Mouse (Mus musculus): ENCODE measurements around the gene Tnnc1. TPM values are rescaled to one million over a fixed set of nuclear protein-coding genes. Genes with fewer than 3 reads are reported as not detected.

Gene Tnnc1
- total RNA-seq, 2 experiments from 2014 or later, result 566 to 705 TPM

DNA sequence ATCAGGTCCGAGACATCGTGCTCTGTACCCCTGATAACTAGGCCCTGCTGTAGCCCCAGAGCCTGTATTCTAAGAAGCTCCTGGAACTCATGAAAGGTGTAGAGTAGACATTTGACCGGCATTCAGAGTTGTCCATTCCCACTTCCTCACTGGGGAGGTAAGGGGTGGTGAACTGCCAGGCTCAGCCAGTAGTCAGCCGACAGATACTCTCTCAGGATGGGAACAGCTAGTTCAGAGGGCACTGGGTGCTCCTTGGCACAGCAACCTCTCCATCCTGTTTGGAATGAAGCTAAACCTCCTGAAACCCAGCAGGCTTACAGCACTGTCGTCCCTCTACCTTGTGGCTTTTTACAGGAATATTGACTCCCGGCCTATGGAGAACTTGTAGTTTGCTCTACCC lies 3.7 kb downstream of the Tnnc1 start:
- DNase-seq (ENCODE audit: low spot score), result no peak

DNA sequence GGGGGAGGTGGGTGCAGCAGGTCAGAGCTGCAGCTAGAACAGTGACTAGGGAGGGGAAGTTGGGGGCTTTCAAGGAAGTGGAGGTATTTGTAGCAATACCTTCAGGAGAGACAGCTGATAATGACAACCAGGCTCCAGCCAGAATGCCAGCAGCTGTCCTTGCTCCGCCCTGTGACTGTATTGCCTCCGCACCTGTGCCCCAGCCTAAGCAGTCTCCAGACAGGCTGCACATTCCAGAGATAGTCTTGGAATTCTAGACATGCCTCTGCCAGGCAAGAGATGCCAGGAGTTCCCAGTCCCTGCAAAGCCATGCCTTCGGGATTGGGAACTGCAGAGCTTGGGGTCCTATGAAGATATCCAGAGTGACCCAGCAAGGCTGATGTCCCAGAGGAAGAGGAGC lies 4.4 kb downstream of the Tnnc1 start:
- no peak for DNase-seq (ENCODE audit: low spot score)

DNA sequence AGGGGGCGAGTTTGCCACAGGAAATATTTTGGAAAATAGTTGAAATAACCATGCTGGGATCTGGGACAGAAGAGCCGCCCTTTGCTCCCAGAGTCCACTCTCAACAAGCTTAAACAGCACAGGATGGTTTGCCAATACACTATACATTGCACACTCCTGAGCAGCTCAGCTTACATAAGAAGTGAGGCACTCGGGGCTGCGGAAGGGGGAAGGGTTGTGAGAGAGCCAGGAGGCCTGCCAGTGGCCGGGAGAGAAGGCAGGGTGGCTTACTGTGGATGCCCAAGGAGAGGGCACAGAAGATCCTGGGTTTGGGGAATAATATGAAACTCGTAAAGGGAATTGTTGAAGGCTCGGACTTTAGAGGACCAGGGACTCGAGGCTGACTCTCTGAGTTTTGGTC lies 5.8 kb downstream of the Tnnc1 start:
- no peak for DNase-seq (ENCODE audit: low spot score)

DNA sequence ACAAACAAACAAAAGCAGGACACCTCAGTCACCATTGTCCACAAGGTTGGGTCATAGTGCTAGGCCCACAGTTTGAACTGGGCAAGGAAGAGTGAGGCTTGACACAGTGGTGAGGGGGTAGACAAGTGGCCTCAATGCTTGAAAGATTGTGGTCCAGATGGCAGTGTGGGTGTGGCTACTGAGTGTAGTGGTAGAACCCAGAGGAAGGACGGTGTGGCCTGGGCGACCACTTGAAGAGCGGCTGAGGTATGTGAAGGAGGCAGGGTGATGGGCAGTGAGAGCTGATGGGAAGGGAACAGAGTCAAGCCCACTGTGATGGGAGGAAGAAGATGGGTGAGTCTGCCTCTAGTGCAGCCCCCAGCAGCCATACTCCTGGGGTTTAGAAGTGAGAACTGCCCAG lies 6.6 kb downstream of the Tnnc1 start:
- no peak for DNase-seq (ENCODE audit: low spot score)

DNA sequence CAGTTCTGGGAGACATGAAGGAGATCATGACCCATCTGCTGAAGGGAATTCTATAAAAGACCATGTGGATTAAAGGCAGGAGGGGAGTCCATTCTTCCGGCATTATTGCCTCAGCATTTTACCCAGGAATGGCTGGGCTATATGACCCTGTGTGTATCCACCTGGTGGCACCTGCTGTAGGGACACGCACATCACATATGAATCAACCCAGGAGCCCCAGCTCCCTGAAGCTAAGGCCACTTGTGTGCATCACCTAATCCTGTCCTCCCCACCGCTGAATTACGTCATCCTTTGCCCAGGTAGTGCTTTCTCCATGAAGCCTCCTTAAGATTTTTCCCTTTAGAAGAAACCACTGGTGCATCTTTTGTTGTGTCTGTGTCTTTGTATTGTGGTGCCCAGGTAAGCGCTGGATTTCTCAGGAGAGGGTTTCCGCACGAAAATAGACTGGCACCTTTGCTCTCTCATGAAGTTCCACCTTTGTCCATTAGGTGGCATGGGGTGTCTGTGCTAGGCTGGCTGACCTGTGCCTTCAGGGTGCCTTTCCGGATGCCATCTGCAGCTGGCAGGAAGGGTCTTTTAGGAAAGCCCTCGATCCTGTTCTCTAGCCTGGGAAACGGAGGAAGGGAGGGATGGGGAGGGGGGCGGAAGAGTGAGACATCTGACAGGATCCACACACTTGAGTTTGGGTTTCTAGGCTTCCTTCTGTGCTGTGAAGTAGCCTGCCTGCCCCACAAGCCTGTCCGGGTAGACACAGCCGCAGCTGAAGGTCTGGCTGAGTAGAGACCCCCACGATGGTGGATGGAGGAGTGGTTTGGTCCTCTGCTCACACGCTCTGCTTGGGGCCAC lies 7.3 kb downstream of the Tnnc1 start:
- DNase-seq (ENCODE audit: low spot score), result peak; percentile 65

DNA sequence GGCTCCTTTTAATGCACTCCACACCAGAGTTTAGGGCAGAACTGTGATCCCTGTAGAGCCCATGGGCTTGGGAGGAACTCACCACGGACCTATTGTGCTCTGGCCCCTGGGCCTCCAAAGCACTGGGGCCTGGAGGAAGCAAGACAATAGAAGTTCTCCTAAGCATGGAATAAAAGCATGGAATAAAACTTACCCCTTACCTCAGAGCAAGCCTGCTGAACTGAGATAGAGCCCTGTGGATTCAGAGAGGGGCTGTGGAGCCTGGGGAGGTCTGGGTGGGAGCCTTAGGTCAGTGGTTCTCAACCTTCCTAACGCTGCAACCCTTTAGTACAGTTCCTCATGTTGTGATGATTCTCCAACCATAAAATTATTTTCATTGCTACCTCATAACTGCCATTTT lies 8.7 kb downstream of the Tnnc1 start, which contains the start of gene Nisch:
Gene Nisch (minus strand): TSS at position 101 of the 400 bp plus-strand sequence.
- no peak for DNase-seq (ENCODE audit: low spot score)

DNA sequence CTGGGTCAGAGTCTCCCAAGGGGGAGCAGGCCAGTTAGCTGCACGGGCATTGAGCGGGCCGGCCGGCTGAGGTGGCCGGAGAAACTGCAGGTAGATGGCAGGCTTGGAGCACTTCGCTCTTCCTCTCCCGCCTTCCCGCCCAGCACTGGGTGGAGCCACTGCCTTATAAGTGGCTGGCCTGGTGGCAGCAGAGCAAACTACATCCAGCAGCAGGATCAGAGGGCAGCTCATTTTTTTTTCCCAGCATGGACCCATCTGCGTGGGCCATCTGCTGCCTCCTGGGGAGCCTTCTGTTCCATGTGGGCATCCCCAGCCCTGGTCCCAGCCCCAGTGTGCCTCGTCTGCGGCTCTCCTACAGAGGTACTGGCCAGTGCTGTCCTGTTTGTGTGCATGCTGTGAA lies 9.6 kb downstream of the Tnnc1 start, which contains the start of gene Sema3g:
Gene Sema3g (plus strand): TSS at position 195 of the 400 bp plus-strand sequence.
- no peak for DNase-seq (ENCODE audit: low spot score)

DNA sequence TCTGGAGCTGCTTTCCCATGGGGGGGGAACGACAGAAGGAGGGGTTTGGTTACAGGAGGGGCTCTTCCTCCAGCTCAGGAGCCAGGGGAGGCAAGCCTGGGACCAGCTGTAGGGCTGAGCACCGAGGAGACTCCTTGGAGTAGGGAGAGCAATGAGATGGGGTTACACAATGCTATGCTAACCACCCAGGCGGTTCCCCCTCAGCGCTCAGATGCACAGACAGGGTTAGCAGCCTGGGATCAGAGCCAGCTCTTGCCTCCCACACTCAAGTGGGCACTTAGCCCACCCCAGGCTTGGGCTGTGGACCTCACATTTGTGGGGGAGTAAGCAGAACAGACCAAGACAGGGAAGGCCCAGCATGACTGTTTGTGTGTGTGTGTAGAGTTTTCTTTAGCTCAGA lies 18.9 kb downstream of the Tnnc1 start:
- no peak for DNase-seq (ENCODE audit: low spot score)

DNA sequence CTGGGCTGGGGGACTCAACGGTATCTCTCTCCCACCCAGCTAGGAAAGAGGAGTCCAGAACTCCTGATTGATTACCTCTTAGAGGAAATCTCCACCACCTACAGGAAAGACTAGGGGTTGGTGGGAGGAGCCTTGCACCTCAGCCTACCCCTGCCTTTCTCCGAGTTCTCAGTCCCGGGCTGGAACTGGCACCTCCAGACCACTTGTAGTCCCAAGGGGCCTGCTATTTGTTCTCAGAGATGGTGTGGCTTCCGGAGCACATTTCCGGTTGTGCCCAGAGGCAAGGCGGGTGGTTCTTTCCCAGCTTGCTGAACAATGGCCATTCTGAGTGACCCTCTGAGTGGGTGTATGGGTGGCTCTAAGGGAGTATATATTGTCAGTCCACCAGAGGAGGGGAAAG lies 20.1 kb downstream of the Tnnc1 start:
- no peak for DNase-seq (ENCODE audit: low spot score)

DNA sequence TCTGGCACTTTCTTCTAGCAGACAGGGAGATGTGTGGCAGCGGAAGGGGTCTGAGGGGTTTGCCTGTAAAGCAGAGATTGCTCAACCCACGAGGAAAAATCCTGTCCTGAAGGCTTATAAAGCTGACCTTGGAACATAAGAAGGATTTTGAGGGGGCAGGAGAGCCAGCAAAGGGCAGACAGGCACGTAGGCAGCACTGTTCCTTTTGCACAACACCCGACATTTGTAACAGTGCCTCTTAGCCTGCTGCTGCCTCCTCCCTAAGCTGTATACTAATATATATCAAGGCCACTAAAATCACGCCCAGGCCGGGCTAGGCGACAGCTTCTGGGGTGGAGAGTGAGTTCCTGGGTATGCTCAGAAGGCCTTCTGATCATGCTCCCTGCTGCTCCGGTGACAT lies 22.3 kb downstream of the Tnnc1 start:
- no peak for DNase-seq (ENCODE audit: low spot score)

DNA sequence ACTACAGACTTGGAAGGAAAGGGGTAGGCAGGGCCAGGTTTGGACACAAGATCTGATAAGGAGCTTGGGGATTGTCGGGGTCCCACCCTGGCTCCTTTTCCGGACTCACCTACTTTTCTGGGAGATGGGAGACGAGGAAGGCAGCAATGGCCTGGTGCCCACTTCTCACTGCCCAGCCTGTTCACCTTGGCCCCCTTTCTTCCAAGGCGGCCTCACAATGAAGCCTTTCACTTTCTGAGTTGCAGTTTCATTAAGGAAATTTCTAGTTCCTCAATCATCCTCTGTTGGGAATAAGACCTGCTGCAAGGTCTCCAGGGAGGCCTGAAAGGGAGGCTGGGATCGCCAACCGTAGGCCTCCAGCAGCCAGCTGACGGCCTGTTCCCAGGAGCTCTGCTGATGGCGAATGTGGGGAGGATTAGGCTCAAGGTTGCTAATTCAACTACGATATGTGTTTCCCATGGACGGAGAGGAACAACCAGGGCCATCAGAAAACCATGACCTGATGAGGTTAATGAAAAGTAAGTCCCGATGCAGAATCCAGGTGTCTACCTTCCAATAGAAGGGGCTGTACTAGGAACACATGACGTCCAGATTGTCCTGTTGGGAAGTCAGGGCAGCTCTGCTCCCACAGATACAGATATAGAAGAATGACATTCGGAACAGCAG lies 24.4 kb downstream of the Tnnc1 start:
- DNase-seq (ENCODE audit: low spot score), result no peak

DNA sequence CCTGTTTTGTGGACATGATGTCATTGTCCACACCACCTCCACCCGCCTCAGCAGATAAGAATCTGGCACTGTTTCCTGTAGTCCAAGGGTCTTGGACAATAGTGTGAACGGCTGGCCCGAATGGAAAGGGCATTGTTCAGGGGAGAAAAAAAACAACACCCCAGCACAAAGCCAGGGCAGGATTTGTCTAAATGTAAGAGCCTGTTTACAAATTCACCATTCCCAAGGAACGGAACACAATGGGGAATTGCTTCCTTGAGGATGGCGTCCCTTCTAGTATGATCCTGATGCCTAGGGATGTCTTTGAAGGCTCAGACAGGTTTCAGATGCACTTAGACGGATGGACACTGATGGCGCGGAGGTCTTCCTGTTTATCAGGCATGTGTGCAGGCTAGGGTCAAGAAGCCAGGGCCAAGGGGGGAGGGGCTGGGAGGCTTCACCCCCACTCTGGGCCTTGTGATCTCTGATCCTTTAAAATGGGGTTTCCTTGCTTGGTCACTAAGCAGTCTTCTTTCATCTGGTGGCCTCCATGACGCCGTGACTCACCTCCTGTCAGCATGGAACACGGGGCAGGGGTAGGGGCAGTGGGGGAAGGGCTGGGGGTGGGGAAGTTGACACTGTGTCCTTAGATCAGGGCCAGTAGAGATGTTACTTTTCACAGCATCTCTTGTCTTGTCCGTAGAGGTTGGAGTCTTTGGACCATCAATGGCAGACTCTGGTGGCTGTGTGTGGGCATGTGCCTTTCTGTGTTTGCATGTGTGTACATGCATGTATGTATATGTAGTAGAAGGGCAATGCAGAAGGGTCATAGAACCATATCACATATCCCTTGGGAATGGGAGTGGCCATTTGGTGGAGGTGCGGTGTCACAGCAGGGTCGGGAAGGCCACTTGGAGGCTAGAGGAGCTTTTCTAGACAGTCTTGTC lies 25.2 kb downstream of the Tnnc1 start:
- no peak for DNase-seq (ENCODE audit: low spot score)

DNA sequence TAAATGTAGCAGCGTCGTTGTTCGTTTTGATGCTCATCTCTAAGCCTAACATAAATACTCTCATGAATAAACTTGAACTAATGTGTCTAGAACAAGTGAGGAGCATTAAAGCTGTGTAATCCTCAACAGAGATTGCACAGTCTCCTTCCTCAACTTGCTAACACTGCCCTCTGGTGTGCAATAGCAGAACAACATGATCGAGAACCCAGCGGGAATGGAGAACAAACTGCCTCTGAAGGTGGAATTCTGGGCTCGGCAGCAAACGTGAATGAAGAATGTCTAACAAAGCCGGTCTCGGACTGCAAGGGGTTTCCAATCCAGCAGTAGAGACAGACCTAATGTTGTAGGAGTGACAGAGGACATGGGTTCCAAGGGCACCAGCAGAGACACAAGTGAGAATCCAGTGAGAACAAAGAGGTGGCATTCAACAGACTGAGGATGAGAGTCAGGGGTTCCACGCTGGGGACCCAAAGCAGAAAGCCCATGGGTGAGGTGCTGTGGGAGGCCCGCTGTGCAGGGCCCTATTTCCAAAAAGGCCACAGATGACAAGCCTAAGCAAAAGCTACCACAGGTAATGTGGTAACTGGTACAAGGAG lies 26.0 kb downstream of the Tnnc1 start:
- DNase-seq (ENCODE audit: low spot score), result peak; percentile 85

DNA sequence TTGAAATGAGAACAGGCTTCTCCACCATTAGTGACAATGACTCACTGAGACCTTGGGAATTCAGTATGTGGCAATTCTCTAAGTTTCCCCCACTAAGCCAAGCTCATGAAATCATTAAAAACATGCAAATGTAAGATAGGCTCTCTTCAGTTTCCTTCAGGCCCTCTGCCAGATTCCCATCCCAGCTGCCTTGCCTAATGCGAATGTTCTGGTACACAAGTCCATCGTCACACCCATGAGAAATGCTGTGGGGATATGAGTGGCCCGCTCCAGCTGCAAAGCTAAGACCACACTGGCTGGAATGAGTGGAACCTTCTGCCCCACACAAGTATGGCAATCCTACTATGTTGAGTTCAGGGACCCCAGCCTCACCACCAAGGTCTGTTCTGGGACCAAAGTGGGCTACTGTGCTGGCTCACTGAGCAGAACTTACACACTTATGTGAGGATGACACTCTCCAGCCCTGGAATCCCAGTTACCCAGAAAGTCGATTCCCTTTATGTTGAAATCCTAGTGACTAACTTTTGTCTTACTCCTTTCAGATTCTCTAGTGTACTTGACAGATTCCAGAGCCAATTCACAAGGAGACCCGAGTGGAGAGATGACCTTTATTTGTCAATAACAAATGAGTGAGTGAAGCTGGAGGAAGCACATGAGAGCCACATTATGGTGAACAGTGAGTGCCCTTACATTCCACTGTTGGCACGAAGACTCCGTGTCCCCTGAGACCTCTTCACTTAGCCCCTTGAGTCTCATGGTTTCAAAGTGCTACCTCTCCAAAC lies 29.2 kb downstream of the Tnnc1 start:
- peak; percentile 81 for DNase-seq (ENCODE audit: low spot score)

DNA sequence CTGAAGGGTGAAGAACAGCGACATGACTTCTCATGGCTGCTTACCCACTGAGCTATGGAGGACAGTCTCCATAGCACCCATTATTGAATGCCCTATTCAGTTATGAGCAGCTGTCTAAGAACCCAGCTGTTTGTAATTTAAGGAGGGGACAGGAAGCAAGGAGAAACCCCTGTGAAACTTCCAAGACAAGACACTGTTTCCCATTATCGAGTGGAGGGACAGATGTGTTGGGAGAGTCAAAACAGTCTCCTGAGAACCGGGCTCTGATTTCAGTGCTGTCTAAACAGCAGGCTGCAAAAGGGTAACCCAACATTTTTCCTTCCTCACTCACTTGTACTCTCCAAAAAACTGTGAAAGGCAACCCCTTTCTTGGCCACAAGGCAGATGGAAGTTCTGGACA lies 32.4 kb downstream of the Tnnc1 start:
- DNase-seq (ENCODE audit: low spot score), result no peak

DNA sequence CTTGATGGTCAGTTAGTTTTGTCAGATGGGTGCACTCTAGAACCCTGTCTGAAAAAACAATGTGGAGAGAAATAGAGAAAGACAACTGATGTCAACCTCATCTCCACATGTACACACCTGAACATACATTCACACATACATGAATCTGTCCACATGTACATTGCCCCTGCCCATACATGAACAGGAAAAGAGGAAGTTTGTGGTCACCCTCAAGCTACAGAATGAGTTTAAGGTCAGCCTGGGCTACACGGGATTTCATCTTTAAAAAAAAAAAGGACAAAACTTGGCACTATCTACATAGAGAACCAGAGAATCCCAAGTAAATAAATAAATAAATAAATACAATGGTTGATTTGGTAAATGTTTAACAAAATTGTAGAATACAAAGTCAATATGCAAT lies 36.7 kb downstream of the Tnnc1 start:
- DNase-seq (ENCODE audit: low spot score), result no peak

DNA sequence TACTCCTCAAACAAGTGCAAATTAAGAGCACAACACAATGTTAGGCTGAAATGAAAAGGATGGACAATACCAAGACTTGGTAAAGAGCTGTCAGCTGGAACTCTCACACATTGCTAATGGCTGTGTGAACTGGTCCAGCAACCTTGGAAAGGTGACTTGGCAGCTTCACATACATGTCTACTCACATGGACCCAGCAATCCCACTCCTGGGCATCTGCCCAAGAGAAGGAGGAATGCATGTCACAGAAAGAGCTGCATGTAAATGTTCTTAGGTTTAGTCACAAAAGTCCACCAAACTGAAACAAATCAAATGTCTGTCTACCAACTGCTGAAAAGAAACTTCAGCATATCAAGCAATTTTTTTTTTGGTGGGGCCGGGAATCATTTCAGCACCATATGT lies 37.8 kb downstream of the Tnnc1 start:
- no peak for DNase-seq (ENCODE audit: low spot score)

DNA sequence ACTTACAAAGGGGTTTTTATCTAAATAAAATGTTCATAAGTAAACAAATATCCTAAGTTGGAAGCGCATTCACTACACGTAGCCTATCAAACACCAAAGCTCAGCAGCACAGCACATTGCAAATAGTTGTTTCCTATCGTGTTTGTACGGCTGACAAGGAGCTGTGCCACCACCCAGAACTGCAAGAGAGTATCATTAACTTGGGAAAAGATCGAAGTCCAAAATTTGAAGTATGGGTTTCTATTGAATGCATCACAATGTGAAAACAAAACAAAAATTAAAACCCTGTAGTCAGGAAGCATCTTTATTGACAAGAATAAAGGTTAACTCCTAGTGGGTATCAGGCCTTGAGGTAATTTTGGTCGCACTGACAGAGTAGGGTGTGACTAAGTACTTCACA lies 40.3 kb downstream of the Tnnc1 start:
- DNase-seq (ENCODE audit: low spot score), result no peak

DNA sequence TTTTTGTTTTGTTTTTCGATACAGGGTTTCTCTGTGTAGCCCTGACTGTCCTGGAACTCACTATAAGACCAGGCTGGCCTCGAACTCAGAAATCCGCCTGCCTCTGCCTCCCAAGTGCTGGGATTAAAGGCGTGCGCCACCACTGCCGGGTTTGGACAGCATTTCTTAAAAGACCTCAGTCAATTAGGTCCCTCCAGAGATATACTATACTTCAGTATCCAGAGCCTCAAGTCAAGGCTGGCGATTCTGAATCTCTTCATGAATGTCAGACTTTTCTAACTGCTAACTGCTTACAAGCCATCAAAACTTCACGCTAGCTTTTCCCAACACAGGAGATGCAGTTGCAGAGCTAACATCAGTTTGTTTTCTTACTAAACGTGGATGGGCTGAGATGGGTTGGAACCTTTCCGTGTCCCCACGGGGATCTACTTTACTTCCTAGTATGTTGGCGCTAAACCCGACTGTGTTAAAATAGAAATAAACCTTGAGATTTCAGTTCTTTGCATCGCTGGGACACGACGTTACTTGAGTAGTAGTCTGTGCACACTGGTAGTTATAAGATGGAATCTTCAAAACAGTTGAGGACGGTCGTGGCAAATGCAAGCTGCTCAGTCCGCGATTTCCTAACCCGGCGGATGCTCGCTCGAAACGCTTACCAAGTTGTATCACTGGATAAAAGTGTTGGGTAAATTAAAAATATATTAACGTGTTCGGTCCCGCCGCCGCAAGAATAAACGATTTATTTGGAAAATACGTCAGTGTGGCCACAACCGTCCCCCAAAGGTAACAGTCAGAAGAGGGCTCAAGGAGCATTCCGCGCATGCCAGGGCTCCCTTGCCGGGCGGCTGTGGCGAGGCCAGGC lies 42.3 kb downstream of the Tnnc1 start:
- DNase-seq (ENCODE audit: low spot score), result no peak

Measured in gastrocnemius, adult 18-20 months (tissue).